Mouse (Mus musculus) heart, adult 2 months (tissue): ENCODE measurements around the gene Opa3. TPM values are rescaled to one million over a fixed set of nuclear protein-coding genes. Genes with fewer than 3 reads are reported as not detected.
A peak's percentile ranks its signal among the peaks of the same experiment; 100 is the strongest.

ENCODE experiments used
- DNase-seq, 2 experiments: peaks; one replicate each; pipeline ENCODE4 v3.0.0; 2021
- H3K27ac ChIP-seq: fragments of 200-600 bp; 2 replicates; pipeline ENCODE4 v1.8.1; 2022
- H3K27me3 ChIP-seq: fragments of 200-500 bp; 2 replicates; pipeline ENCODE4 v1.6.1; 2012; ENCODE audit warnings: mild to moderate bottlenecking, low read length, inconsistent platforms, mixed read lengths; ENCODE audit not compliant: control insufficient read depth, insufficient read depth
- H3K36me3 ChIP-seq: fragments of 200-500 bp; 2 replicates; pipeline ENCODE4 v1.6.1; 2012; ENCODE audit warnings: low read length, inconsistent platforms; ENCODE audit not compliant: control insufficient read depth, insufficient read depth
- H3K4me1 ChIP-seq: fragments of 200-500 bp; 2 replicates; pipeline ENCODE4 v1.6.1; 2011; ENCODE audit warnings: low read length; ENCODE audit not compliant: control insufficient read depth, insufficient read depth
- H3K4me3 ChIP-seq: fragments of 200-600 bp; 2 replicates; pipeline ENCODE4 v1.8.1; 2022
- H3K79me2 ChIP-seq: fragments of 200-500 bp; replicated peaks from 2 replicates; pipeline ENCODE4 v1.6.1; 2012; ENCODE audit warnings: mild to moderate bottlenecking, inconsistent platforms, low read length, moderate library complexity, mixed read lengths; ENCODE audit not compliant: control insufficient read depth, insufficient read depth
- H3K9ac ChIP-seq: fragments of 200-500 bp; 2 replicates; pipeline ENCODE4 v1.6.1; 2012; ENCODE audit warnings: low read depth, mild to moderate bottlenecking, control low read depth, inconsistent platforms, low read length, mixed read lengths
- CTCF ChIP-seq: fragments of 200-600 bp; IDR thresholded peaks from 2 replicates; pipeline ENCODE4 v1.8.1; 2022; ENCODE audit warnings: antibody characterized with exemption, mild to moderate bottlenecking, moderate library complexity
- EP300 ChIP-seq: fragments of 200-500 bp; IDR thresholded peaks from 2 replicates; pipeline ENCODE4 v1.6.1; 2011; ENCODE audit warnings: low read depth, low read length, control low read depth; ENCODE audit not compliant: insufficient read depth
- POLR2A ChIP-seq: fragments of 200-500 bp; IDR thresholded peaks from 2 replicates; pipeline ENCODE4 v1.6.1; 2011; ENCODE audit warnings: mild to moderate bottlenecking, low read depth, low read length, control low read depth; ENCODE audit not compliant: insufficient read depth
- WGBS: fragments of 180-500 bp; shearing (Covaris S2); methylation state at CpG from one replicate; pipeline ENCODE4 v1.1.7; 2018; 5-methylcytosine and 5-hydroxymethylcytosine counted together
- intact Hi-C: fragments of 180-260 bp; cut with DNase I; formaldehyde crosslinking; loops from one replicate; pipeline ENCODE4 v1.15.1; 2025
- polyA plus RNA-seq: library from polyadenylated mRNA; depleted of rRNA; stranded (reverse); fragments of >200 nt; gene quantifications from 2 replicates; pipeline ENCODE4 v1.2.3, GENCODE M21; 2012
- total RNA-seq, 2 experiments: library from RNA; stranded (reverse); gene quantifications; 2 replicates each; pipeline ENCODE4 v1.2.3; 2021

The Opa3 gene
- total and polyA plus RNA-seq, 3 experiments = 59.9 to 66.0 (median 64.6) TPM

GRCm38 (mm10) chr7:19202065-19202850 is 25.9 kb upstream of the Opa3 start:
- Histone ChIP-seq H3K36me3 (no peaks in the 10 kb centered on the region), H3K9ac (no peak overlapping the region), H3K79me2 (no peaks in the 10 kb centered on the region), H3K27ac (no peak overlapping the region), H3K27me3 (no peaks in the 10 kb centered on the region), H3K4me1 (no peaks in the 10 kb centered on the region), H3K4me3 (no peak overlapping the region)
- no peak for TF ChIP-seq EP300
- TF ChIP-seq CTCF = no peak
- no peak for TF ChIP-seq POLR2A
- 78% methylated on average over 15 of the region's 15 CpGs for WGBS
- no peak for DNase-seq
- intact Hi-C loops = no loop called here

GRCm38 (mm10) chr7:19208201-19208910 is 19.8 kb upstream of the Opa3 start:
- TF ChIP-seq CTCF (no peak), EP300 (no peak), POLR2A (no peak)
- no peaks in the 10 kb centered on the region for H3K36me3 ChIP-seq
- H3K4me3 ChIP-seq = no peak overlapping the region
- H3K9ac ChIP-seq = no peak overlapping the region
- no peak for DNase-seq
- H3K4me1 ChIP-seq = peaks cover 3% of the 10 kb centered on the region
- 82% methylated on average over 13 of the region's 13 CpGs for WGBS
- no peaks in the 10 kb centered on the region; the same call in 1 of the 2 replicates for H3K27me3 ChIP-seq
- H3K79me2 ChIP-seq = no peaks in the 10 kb centered on the region
- intact Hi-C loops = loop anchor here (5.0 kb wide), 1 partner anchor 51 kb away; no protein-coding TSS in a partner anchor
- no peak overlapping the region for H3K27ac ChIP-seq

- DNase-seq = no peak
- no peaks in the 10 kb centered on the region; the same call in 1 of the 2 replicates for H3K27me3 ChIP-seq
- intact Hi-C loops = loop anchor here (1.0 to 5.0 kb wide), 2 partner anchors 31 to 52 kb away; no protein-coding TSS in a partner anchor
- no peak overlapping the region for H3K27ac ChIP-seq
- no peak overlapping the region for H3K4me3 ChIP-seq
- WGBS = 45% methylated on average over 7 of the region's 7 CpGs
- peaks cover 3% of the 10 kb centered on the region for H3K4me1 ChIP-seq
- TF ChIP-seq POLR2A (no peak), CTCF (peak; percentile 89), EP300 (no peak)
- H3K79me2 ChIP-seq = no peaks in the 10 kb centered on the region
- H3K9ac ChIP-seq = no peak overlapping the region
- no peaks in the 10 kb centered on the region for H3K36me3 ChIP-seq
Measured at GRCm38 (mm10) chr7:19208944-19209472, 19.1 kb upstream of the Opa3 start.

GRCm38 (mm10) chr7:19209494-19209893 is 18.6 kb upstream of the Opa3 start:
- Histone ChIP-seq H3K9ac (no peak overlapping the region), H3K4me1 (peaks cover 3% of the 10 kb centered on the region), H3K36me3 (no peaks in the 10 kb centered on the region), H3K4me3 (no peak overlapping the region), H3K27ac (no peak overlapping the region), H3K27me3 (no peaks in the 10 kb centered on the region; the same call in 1 of the 2 replicates), H3K79me2 (no peaks in the 10 kb centered on the region)
- DNase-seq = no peak
- intact Hi-C loops = loop anchor here (1.0 to 5.0 kb wide), 2 partner anchors 31 to 52 kb away; no protein-coding TSS in a partner anchor
- no peak for TF ChIP-seq POLR2A
- no peak for TF ChIP-seq CTCF
- no peak for TF ChIP-seq EP300
- WGBS = 73% methylated on average over 4 of the region's 4 CpGs

- TF ChIP-seq EP300 (no peak), CTCF (peak; percentile 50)
- Histone ChIP-seq H3K27ac (no peak overlapping the region), H3K4me1 (peaks cover 3% of the 10 kb centered on the region), H3K27me3 (no peaks in the 10 kb centered on the region; the same call in 1 of the 2 replicates), H3K9ac (no peak overlapping the region), H3K36me3 (no peaks in the 10 kb centered on the region), H3K79me2 (no peaks in the 10 kb centered on the region), H3K4me3 (no peak overlapping the region)
- intact Hi-C loops = loop anchor here (5.0 kb wide), 1 partner anchor 62 kb away; the partner anchor contains the start of gene Vasp
- DNase-seq = no peak
- 91% methylated on average over 5 of the region's 5 CpGs for WGBS
Measured at GRCm38 (mm10) chr7:19210010-19210409, 18.1 kb upstream of the Opa3 start.
